Mouse (Mus musculus): ENCODE measurements around the gene Actc1. TPM values are rescaled to one million over a fixed set of nuclear protein-coding genes. Genes with fewer than 3 reads are reported as not detected.

The Actc1 gene
- polyA plus RNA-seq, 1 experiment from 2014 or later, result 97.5 TPM

DNA sequence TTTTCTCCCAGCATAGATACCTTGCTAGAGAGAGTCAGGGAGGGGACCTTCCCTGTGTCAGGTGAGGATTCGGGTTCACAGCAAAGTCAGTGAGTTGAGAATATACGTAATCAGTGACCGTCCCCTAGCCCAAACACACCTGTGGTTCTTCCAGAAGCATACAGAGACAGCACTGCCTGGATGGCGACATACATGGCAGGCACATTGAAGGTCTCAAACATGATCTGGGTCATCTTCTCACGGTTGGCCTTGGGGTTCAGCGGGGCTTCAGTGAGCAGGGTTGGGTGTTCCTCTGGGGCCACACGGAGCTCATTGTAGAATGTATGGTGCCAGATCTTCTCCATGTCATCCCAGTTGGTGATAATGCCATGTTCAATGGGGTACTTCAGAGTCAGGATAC is 3.2 kb downstream of the Actc1 start:
- no peak overlapping the region for H3K4me2 ChIP-seq
- no peak overlapping the region for H3K4me3 ChIP-seq (replicated peaks)
- 64% methylated on average over 7 of the region's 7 CpGs for WGBS (ENCODE audit: insufficient replicate concordance)
- no peak for ATAC-seq (ENCODE audit: insufficient read depth)
- H3K27me3 ChIP-seq, result no peaks in the 10 kb centered on the region
- H3K27ac ChIP-seq (replicated peaks), result no peak overlapping the region
- H3K36me3 ChIP-seq (replicated peaks), result no peaks in the 10 kb centered on the region
- no peaks in the 10 kb centered on the region for H3K4me1 ChIP-seq (replicated peaks)
- H3K9me3 ChIP-seq (replicated peaks), result no peaks in the 10 kb centered on the region
- no peak overlapping the region for H3K9ac ChIP-seq

GRCm38 (mm10) chr2:114049372-114049771 is 4.0 kb downstream of the Actc1 start:
- WGBS (ENCODE audit: insufficient replicate concordance), result 70% methylated on average over 7 of the region's 7 CpGs
- no peak overlapping the region for H3K4me3 ChIP-seq (replicated peaks)
- H3K4me1 ChIP-seq (replicated peaks), result no peaks in the 10 kb centered on the region
- ATAC-seq (ENCODE audit: insufficient read depth), result no peak
- no peaks in the 10 kb centered on the region for H3K9me3 ChIP-seq (replicated peaks)
- H3K36me3 ChIP-seq (replicated peaks), result no peaks in the 10 kb centered on the region
- H3K27me3 ChIP-seq, result no peaks in the 10 kb centered on the region
- no peak overlapping the region for H3K9ac ChIP-seq
- no peak overlapping the region for H3K4me2 ChIP-seq
- no peak overlapping the region for H3K27ac ChIP-seq (replicated peaks)

DNA sequence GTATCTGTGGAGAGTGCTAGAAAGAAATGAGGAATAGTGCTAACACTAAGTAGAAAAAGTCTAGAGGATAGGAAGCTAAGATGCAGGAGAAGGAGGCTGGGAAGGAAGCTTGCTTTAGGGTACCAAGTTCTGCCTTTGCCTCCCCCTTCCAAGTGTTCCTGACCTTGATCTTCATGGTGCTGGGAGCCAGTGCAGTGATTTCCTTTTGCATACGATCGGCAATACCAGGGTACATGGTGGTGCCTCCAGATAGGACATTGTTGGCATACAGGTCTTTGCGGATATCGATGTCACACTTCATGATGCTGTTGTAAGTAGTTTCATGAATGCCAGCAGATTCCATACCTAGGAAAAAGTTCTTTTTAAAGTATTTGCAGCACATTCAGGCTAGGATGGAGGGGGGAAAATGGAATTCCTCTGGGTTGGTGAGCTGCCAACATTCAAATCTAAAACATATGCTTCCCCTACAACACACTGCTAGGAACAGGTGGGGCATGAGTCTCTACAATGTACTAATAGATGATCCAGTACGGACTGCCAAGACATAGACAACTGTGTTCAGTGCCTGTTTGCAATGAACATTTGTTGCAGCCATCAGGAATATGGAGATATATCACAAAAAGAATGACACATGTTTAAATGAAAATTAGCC is 5.3 kb downstream of the Actc1 start:
- Histone ChIP-seq H3K27me3 (no peaks in the 10 kb centered on the region), H3K27ac (replicated peaks) (no peak overlapping the region), H3K9me3 (replicated peaks) (no peaks in the 10 kb centered on the region), H3K4me3 (replicated peaks) (no peak overlapping the region), H3K36me3 (replicated peaks) (no peaks in the 10 kb centered on the region), H3K9ac (no peak overlapping the region), H3K4me2 (no peak overlapping the region), H3K4me1 (replicated peaks) (no peaks in the 10 kb centered on the region)
- WGBS (ENCODE audit: insufficient replicate concordance), result 70% methylated on average over 5 of the region's 5 CpGs
- no peak for ATAC-seq (ENCODE audit: insufficient read depth)

DNA sequence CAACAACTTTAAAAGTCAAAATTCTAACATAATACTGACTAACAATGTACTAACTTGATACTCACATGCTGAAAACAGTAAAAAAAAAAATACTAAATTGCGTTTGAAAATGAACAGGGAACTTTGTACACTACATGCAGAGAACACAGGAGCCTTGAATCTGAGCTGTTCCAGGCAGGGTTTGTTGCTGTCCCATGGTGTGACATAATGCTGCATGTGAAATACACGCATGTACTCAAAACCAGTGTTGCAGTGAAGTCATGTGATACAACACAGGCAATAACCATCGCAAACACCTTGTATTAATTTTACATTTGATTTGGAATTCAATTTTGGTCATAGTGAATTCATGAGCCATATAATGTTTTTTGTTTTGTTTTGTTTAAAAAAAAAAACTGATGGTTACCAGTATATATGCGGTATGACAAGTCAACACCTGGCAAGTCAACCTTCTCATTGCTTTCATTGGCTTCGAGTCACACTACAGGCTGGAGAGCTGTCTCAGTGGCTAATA is 7.1 kb downstream of the Actc1 start:
- H3K4me2 ChIP-seq, result no peak overlapping the region
- 72% methylated on average over 5 of the region's 5 CpGs for WGBS (ENCODE audit: insufficient replicate concordance)

GRCm38 (mm10) chr2:114037926-114038325 is 15.4 kb downstream of the Actc1 start:
- no peaks in the 10 kb centered on the region for H3K9me3 ChIP-seq (replicated peaks)
- no peaks in the 10 kb centered on the region for H3K4me1 ChIP-seq (replicated peaks)
- no peak overlapping the region for H3K9ac ChIP-seq
- no peak overlapping the region for H3K27ac ChIP-seq (replicated peaks)
- no peak for ATAC-seq (ENCODE audit: insufficient read depth)
- no peaks in the 10 kb centered on the region for H3K36me3 ChIP-seq (replicated peaks)
- 55% methylated on average over 2 of the region's 2 CpGs for WGBS (ENCODE audit: insufficient replicate concordance)
- H3K4me2 ChIP-seq, result no peak overlapping the region
- H3K4me3 ChIP-seq (replicated peaks), result no peak overlapping the region
- H3K27me3 ChIP-seq, result no peaks in the 10 kb centered on the region

More for the DNA sequence above, 7.1 kb downstream of the Actc1 start:
- Histone ChIP-seq H3K9me3 (replicated peaks) (no peaks in the 10 kb centered on the region), H3K27ac (replicated peaks) (no peak overlapping the region), H3K36me3 (replicated peaks) (no peaks in the 10 kb centered on the region), H3K4me1 (replicated peaks) (no peaks in the 10 kb centered on the region), H3K27me3 (no peaks in the 10 kb centered on the region), H3K4me3 (replicated peaks) (no peak overlapping the region), H3K9ac (no peak overlapping the region)
- no peak for ATAC-seq (ENCODE audit: insufficient read depth)

- 6% methylated on average over 2 of the region's 2 CpGs for WGBS (ENCODE audit: insufficient replicate concordance)
- no peaks in the 10 kb centered on the region for H3K9me3 ChIP-seq (replicated peaks)
- no peak overlapping the region for H3K9ac ChIP-seq
- H3K27me3 ChIP-seq, result no peaks in the 10 kb centered on the region
- no peak overlapping the region for H3K27ac ChIP-seq (replicated peaks)
- no peaks in the 10 kb centered on the region for H3K36me3 ChIP-seq (replicated peaks)
- ATAC-seq (ENCODE audit: insufficient read depth), result no peak
- no peaks in the 10 kb centered on the region for H3K4me1 ChIP-seq (replicated peaks)
- H3K4me2 ChIP-seq, result no peak overlapping the region
- no peak overlapping the region for H3K4me3 ChIP-seq (replicated peaks)
Measured at GRCm38 (mm10) chr2:114032259-114032658, 21.1 kb downstream of the Actc1 start.

GRCm38 (mm10) chr2:114023383-114023782 is 30.0 kb downstream of the Actc1 start:
- H3K4me2 ChIP-seq, result no peak overlapping the region
- H3K9ac ChIP-seq, result no peak overlapping the region
- WGBS (ENCODE audit: insufficient replicate concordance), result 78% methylated on average over 6 of the region's 6 CpGs
- no peak overlapping the region for H3K4me3 ChIP-seq (replicated peaks)
- H3K27me3 ChIP-seq, result no peaks in the 10 kb centered on the region
- H3K9me3 ChIP-seq (replicated peaks), result no peaks in the 10 kb centered on the region
- H3K27ac ChIP-seq (replicated peaks), result no peak overlapping the region
- H3K36me3 ChIP-seq (replicated peaks), result no peaks in the 10 kb centered on the region
- ATAC-seq (ENCODE audit: insufficient read depth), result no peak
- H3K4me1 ChIP-seq (replicated peaks), result no peaks in the 10 kb centered on the region

GRCm38 (mm10) chr2:114020210-114020563 is 33.2 kb downstream of the Actc1 start:
- H3K4me3 ChIP-seq (replicated peaks), result no peak overlapping the region
- no peaks in the 10 kb centered on the region for H3K4me1 ChIP-seq (replicated peaks)
- peaks cover 5% of the 10 kb centered on the region; the same call in 1 of the 2 replicates for H3K27me3 ChIP-seq
- no peak overlapping the region for H3K9ac ChIP-seq
- H3K4me2 ChIP-seq, result no peak overlapping the region
- no peaks in the 10 kb centered on the region for H3K36me3 ChIP-seq (replicated peaks)
- ATAC-seq (ENCODE audit: insufficient read depth), result no peak
- H3K9me3 ChIP-seq (replicated peaks), result no peaks in the 10 kb centered on the region
- H3K27ac ChIP-seq (replicated peaks), result no peak overlapping the region

- no peaks in the 10 kb centered on the region for H3K9me3 ChIP-seq (replicated peaks)
- 62% methylated on average over 11 of the region's 11 CpGs for WGBS (ENCODE audit: insufficient replicate concordance)
Measured at GRCm38 (mm10) chr2:114019474-114020209, 33.7 kb downstream of the Actc1 start.

GRCm38 (mm10) chr2:114018136-114018535 is 35.2 kb downstream of the Actc1 start:
- WGBS (ENCODE audit: insufficient replicate concordance), result 25% methylated on average over 10 of the region's 10 CpGs
- Histone ChIP-seq H3K27ac (replicated peaks) (no peak overlapping the region), H3K9me3 (replicated peaks) (no peaks in the 10 kb centered on the region), H3K36me3 (replicated peaks) (no peaks in the 10 kb centered on the region), H3K4me3 (replicated peaks) (no peak overlapping the region), H3K9ac (no peak overlapping the region), H3K4me1 (replicated peaks) (no peaks in the 10 kb centered on the region), H3K27me3 (peaks cover 25% of the 10 kb centered on the region), H3K4me2 (no peak overlapping the region)
- no peak for ATAC-seq (ENCODE audit: insufficient read depth)

More at GRCm38 (mm10) chr2:114019474-114020209, 33.7 kb downstream of the Actc1 start:
- no peak for ATAC-seq (ENCODE audit: insufficient read depth)
- Histone ChIP-seq H3K9ac (no peak overlapping the region), H3K4me1 (replicated peaks) (no peaks in the 10 kb centered on the region), H3K27ac (replicated peaks) (no peak overlapping the region), H3K36me3 (replicated peaks) (no peaks in the 10 kb centered on the region), H3K27me3 (peaks cover 10% of the 10 kb centered on the region), H3K4me2 (no peak overlapping the region), H3K4me3 (replicated peaks) (no peak overlapping the region)

- no peak for ATAC-seq (ENCODE audit: insufficient read depth)
- no peak overlapping the region for H3K27ac ChIP-seq (replicated peaks)
- H3K27me3 ChIP-seq, result peaks cover 43% of the 10 kb centered on the region
- no peak overlapping the region for H3K9ac ChIP-seq
- 60% methylated on average over 6 of the region's 6 CpGs for WGBS (ENCODE audit: insufficient replicate concordance)
- no peaks in the 10 kb centered on the region for H3K4me1 ChIP-seq (replicated peaks)
- H3K36me3 ChIP-seq (replicated peaks), result no peaks in the 10 kb centered on the region
- H3K9me3 ChIP-seq (replicated peaks), result no peaks in the 10 kb centered on the region
- no peak overlapping the region for H3K4me3 ChIP-seq (replicated peaks)
- no peak overlapping the region for H3K4me2 ChIP-seq
Measured at GRCm38 (mm10) chr2:114014839-114015238, 38.5 kb downstream of the Actc1 start.

All from liver, embryonic 15.5 days (tissue).